Mouse (Mus musculus): ENCODE results near the gene Map1a.

Gene Map1a

GRCm38 (mm10) chr2:121288901-121289729, at the start of gene Map1a:
Gene Map1a, plus strand, starts transcription at chr2:121289600.
- peak; percentile 84 for DNase-seq

- DNase-seq, result no peak
Measured at GRCm38 (mm10) chr2:121244099-121244498, 45.3 kb upstream of the Map1a start.

- DNase-seq, result no peak
Measured at GRCm38 (mm10) chr2:121249758-121250157, 39.6 kb upstream of the Map1a start.

GRCm38 (mm10) chr2:121268446-121268845, 21.0 kb upstream of the Map1a start:
- no peak for DNase-seq

GRCm38 (mm10) chr2:121270521-121271235, 18.7 kb upstream of the Map1a start:
- DNase-seq, result no peak

- DNase-seq, result peak; percentile 95 to 97
Measured at GRCm38 (mm10) chr2:121271236-121271927, 18.0 kb upstream of the Map1a start, which contains the start of gene Trp53bp1. Gene Trp53bp1, minus strand, starts transcription at chr2:121271407.

- DNase-seq, result no peak
Measured at GRCm38 (mm10) chr2:121271928-121272516, 17.4 kb upstream of the Map1a start.

- no peak for DNase-seq
Measured at GRCm38 (mm10) chr2:121287850-121288249, 1.6 kb upstream of the Map1a start.

GRCm38 (mm10) chr2:121289730-121290540, 535 bp downstream of the Map1a start:
- no peak for DNase-seq

- no peak for DNase-seq
Measured at GRCm38 (mm10) chr2:121292316-121293013, 3.1 kb downstream of the Map1a start.

- DNase-seq, result no peak
Measured at GRCm38 (mm10) chr2:121294182-121294581, 4.8 kb downstream of the Map1a start.

GRCm38 (mm10) chr2:121294753-121295607, 5.6 kb downstream of the Map1a start:
- DNase-seq, result no peak

GRCm38 (mm10) chr2:121295608-121296571, 6.5 kb downstream of the Map1a start:
- DNase-seq, result no peak

GRCm38 (mm10) chr2:121296754-121297231, 7.4 kb downstream of the Map1a start:
- no peak for DNase-seq

GRCm38 (mm10) chr2:121297701-121298100, 8.3 kb downstream of the Map1a start:
- DNase-seq, result no peak

GRCm38 (mm10) chr2:121298131-121298530, 8.7 kb downstream of the Map1a start:
- DNase-seq, result no peak

GRCm38 (mm10) chr2:121299471-121299870, 10.1 kb downstream of the Map1a start:
- DNase-seq, result no peak

GRCm38 (mm10) chr2:121300036-121300435, 10.6 kb downstream of the Map1a start:
- no peak for DNase-seq

GRCm38 (mm10) chr2:121308997-121309416, 19.6 kb downstream of the Map1a start:
- peak in 1 of 2 experiments; percentile 18 for DNase-seq

Measured in kidney, adult 8-10 months (tissue).